Mouse (Mus musculus) activated CD4-positive, CD25-positive, alpha-beta regulatory T cell, adult 4 months (primary cell): ENCODE data around the gene Aox2. TPM values are rescaled to one million over a fixed set of nuclear protein-coding genes. Genes with fewer than 3 reads are reported as not detected.

Source experiments
- ATAC-seq: one replicate; pipeline ENCODE4 v1.8.0; 2017
- polyA plus RNA-seq, 2 experiments: library from polyadenylated mRNA; unstranded; fragments of 100-300 nt; shearing (Covaris generic); gene quantifications; one replicate each; pipeline ENCODE4 v1.2.1; 2017

Aox2 gene
- polyA plus RNA-seq: under 1 TPM; 0.05 to 0.13 TPM

DNA sequence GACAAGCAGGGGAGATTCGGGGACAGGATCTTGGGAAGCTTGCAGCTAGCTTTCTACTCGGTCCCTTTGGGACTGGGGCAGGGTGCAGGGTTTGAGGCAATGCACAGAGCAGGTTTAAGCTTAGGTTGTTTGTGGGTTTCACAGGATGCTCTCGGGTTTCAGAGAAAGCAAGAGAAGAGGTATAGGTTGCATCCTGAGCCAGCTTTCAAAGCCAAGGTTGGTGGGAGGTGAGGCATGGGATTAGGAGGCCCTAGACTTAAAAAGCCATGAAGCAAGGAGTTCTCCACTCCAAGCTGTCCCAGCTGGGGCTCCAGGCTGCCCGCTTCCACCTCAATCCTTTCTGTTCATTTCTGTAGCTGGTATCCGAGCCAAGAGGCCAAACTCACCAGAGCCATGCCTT, at the start of gene Aox2:
Gene Aox2 (plus strand): TSS at position 301 of the 400 bp plus-strand sequence.
- ATAC-seq: no peak

DNA sequence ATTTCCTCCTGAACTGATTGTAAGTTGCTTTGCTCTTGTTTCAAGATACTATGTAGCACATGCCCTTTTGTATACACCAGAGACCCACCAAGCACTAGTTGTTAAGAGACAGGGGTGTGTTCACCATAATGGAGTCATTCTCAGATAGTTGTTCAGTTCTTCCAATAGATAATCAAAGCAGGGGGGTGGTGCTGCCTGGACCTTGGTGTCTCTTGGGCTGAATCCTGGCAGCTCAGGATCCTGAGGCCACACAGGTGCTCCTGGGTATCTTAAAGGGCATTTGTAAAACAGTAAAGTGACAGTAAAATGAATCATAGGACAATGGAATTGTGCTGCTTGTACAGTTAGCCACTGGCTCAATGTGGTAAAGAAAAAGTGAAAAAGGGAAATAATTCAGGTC, 49.2 kb upstream of the Aox2 start:
- no peak for ATAC-seq

DNA sequence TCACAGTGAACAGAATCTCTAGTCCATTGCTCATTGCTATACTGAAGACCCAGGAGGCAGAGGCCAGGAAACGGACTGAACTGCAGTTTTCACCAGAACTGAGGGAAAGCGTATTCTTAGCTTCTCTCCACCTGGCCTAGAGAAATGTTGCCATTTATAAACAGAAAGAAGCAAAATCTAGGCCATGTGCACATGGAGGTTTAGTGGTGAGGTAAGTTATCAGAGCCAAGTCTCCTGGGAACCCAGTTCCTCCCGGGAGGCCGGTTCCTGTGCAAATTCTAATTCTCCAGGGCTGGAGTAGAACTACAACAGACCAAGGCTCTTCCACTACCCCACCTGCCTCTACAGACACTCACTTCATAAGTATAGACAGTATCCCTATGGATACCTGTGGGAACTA, 48.4 kb upstream of the Aox2 start:
- no peak for ATAC-seq

DNA sequence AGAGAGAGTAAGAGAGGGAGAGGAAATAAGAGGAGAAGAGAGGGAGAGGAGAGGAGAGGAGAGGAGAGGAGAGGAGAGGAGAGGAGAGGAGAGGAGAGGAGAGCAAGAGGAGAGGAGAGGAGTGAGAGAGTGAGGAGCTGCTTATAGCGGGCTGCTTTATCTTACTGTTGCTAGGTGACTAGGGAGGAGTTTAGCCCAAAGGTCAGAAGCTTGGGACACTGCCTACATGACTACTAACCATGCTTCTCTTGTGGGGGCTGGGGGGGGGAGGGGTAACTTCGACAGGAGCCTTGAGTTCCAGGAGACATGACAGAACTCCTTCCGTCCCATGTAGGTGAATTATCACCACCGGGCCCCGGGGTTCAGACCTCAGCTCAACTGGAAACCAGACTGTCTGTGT, 47.6 kb upstream of the Aox2 start:
- no peak for ATAC-seq

DNA sequence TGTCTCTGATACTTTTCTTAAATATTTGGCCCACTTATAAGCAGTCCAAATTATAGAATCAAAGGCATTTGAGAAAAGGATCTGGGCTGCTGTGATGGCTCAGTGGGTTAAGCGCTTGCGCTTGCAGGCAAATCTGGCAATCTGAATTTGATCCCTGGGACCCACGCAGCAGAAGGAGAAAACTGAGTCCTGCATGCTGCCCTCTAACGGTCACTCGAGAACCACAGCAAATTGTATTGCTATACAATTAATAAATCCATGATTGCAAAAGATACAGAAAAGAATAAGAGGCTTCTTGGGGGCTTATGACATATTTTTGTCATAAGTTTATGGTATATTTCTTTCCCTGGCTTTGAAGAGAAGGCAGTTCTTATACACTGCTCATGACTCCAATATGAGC, 42.7 kb upstream of the Aox2 start:
- no peak for ATAC-seq

DNA sequence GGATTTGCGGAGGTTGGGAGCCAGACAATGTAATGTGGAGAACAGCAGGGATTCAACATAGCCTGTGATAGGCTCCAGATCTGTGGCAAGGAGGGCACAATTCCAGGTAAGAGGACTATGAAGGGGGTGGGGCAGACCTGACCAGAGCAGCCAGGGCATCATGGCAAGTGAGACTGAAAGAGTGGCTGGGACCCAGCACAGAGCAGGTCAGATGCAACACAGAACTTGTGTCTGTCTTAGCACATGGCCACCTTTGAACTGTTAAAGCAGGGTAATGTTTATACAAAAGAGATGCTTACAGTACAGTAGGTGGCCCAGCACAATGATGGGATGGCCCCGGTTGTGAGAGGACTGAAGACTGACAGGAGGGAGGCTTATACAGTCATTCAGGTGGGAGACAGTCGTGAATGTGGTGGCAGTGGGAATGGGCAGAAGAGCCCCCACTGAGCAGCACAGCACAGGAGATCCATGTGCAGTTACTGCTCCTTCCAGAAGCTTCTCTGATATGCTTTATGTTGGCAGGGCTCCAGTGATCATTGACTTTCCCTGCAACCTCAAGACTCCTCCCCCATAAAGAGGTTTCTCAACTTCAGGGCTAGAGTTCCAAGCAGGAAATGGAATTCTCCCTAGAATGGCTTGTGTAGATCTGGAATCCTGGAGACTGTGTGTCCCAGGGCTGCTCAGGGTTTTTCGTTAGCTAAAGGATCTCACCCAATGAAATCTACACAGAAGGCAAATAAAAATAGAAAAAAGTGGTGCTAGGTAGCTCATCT, 40.4 kb upstream of the Aox2 start:
- ATAC-seq: no peak

DNA sequence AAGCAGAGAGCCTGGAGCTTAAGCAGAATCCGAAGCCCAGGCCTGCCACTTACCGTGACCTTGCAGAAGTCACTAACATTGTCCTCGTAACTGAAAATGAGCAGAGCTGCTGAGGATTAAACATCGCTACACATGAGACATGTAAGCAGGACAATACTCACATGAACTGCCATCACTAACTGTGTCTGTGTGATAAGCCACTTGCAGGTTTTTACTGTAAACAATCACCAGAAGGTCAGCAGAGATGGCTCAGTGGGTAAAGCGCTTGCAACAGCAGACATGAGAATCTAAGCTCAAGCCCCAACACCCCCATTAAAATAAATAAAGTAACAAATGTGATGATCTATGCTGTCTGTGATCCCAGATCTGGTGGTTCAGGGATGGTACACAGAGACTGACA, 39.7 kb upstream of the Aox2 start:
- no peak for ATAC-seq

DNA sequence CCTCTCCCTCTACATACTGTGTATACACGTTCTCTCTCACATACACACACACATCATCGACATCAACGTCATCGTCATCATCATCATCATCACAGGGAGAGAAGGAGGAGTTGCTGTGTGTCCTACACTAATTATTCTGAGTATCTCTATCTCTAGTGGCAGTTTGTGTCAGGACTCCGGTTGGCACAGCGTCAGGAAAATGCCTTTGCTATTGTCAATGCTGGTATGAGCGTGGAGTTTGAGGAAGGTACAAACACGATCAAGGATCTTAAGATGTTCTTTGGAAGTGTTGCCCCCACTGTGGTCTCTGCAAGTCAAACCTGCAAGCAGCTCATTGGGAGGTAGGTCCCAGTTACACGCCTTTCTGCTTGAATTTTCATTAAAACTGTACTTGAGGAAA, 39.2 kb upstream of the Aox2 start:
- no peak for ATAC-seq

DNA sequence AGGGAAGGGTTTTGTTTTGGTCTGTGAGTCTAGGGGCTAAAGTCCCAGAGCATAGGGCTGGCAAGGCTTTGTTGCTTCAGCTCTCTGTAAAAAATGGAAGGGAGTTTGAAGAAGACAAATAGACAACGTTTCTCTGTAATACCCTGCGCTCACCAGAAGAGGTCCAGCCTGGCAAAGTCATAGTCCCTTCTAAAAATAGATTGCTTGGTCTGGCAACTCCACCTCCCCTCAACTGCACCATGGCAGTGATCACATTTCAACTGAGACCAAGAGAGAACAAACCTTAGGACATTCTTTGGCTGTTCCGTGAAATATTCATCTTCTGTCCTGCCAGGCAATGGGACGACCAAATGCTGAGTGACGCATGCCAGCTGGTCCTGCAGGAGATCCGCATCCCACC, 37.8 kb upstream of the Aox2 start:
- no peak for ATAC-seq

DNA sequence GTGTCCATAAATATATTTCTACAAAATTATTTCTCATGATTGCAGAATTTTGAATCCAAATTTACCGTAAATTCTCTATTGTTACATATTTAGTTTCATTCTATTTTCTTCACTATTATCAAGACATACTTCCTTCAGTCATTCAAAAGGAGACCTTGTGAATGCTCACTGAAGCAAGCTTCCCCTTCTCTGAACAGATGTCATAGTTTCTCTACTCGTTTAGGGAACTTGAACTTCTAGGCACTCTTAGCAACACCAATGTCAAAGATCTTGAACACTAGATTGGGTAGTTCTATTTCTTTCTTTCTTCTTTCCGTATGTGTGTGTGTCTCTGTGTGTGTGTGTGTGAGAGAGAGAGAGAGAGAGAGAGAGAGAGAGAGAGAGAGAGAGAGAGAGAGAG, 33.6 kb upstream of the Aox2 start:
- no peak for ATAC-seq

DNA sequence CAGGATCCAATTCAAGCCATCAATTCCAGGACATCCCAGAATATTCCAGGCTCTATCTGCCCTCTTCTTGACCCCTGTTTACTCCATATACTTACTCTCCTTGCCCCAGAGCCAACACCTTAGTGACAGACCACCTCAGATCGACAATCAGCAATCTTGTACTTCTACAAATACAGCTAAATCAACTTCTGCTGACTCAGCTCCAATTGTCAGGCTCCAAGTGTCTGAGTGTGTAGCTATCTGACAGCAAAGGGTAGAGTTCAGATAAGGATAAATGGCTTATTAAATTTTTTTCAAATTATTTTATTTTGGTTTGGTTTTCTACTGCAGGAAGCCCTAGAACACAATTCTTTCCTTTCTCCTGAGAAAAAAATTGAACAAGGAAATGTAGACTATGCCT, 29.6 kb upstream of the Aox2 start:
- no peak for ATAC-seq

DNA sequence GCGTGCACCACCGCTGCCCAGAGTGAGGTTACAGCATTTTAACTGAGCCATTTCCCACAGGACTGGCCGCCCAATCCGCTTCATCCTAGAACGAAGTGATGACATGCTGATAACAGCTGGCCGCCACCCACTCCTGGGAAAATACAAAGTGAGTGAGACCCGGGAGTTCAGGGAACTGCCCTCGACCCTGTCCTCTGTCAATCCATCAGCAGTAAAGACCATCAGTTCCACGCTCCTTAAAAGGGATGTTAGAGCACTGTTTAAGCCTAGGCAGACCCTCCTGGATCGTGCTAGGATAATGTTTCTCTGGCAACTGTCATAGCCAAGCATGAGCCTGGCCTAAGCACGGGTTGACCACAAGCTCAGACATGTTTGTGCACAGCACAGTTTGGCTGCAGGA, 24.7 kb upstream of the Aox2 start:
- no peak for ATAC-seq

DNA sequence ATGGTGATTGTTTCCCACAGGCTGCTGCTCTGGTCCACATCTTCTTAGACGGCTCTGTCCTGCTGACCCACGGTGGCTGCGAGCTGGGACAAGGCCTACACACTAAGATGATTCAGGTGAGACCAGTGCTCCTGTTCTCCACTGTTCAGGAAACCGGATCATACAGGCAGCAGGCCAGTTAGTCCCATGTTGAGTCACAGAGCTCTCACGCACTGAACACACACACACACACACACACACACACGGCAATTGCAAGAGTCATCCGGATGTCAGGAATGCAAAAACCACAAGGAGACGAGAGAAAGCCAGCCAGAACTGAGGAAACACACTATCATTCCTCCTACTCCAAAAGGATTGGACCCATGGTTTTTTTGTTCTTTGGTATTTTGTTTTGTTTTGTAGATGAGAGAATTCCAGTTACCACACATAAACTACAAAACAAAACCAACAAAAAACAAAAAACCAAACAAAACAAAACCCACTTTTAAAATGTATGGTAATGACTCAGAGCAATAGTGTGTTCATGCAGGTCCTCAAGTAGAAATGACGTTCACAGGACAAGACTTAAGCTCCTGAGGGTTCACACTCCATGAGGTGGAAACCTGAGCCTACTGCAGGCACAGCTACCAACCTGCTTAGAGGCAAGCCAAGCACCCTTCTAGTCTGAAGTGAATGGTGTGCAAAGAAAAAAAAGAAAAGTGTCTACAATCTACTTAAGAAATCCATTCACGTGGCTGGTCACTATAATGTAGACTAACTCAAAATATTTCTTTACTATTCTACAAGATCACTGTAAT, 20.7 kb upstream of the Aox2 start:
- no peak for ATAC-seq

DNA sequence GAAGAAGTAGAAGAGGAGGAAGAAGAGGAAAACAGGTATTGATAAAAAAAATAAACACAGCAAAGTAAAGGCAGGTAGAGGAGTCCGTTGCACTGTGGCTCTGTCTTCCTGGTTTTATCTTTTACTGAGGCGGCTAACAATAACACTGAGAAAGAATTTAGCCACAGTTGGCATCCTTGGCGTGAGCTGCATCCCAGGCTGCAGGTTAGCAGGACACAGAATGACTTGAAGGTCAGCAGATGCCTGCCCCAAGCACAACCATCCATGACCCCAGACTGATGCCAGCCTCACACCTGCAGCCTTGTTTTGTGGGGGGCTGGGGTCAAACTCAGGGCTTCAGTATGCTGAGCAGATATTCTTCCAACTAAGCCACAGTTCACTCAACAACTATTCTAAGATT, 17.8 kb upstream of the Aox2 start:
- ATAC-seq: no peak

DNA sequence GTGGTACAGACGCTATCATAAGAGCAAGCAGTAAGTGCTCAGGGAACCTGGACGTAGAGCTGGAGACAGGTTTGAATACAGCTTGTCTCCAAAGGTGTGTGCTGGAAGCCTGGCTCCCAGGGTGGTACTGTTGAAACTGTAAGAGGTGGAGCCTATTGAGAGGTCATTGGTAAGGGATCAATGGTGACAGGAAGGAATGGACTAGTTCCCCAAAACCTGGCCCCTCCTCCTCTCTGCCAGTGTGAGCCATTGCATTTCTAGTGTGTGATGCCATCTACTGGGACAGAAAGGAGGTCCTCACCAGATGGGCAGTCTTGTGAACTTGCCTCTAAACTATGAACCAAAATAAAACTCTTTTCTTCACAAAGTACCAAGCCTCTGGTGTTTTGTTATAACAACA, 9.9 kb upstream of the Aox2 start:
- ATAC-seq: no peak

DNA sequence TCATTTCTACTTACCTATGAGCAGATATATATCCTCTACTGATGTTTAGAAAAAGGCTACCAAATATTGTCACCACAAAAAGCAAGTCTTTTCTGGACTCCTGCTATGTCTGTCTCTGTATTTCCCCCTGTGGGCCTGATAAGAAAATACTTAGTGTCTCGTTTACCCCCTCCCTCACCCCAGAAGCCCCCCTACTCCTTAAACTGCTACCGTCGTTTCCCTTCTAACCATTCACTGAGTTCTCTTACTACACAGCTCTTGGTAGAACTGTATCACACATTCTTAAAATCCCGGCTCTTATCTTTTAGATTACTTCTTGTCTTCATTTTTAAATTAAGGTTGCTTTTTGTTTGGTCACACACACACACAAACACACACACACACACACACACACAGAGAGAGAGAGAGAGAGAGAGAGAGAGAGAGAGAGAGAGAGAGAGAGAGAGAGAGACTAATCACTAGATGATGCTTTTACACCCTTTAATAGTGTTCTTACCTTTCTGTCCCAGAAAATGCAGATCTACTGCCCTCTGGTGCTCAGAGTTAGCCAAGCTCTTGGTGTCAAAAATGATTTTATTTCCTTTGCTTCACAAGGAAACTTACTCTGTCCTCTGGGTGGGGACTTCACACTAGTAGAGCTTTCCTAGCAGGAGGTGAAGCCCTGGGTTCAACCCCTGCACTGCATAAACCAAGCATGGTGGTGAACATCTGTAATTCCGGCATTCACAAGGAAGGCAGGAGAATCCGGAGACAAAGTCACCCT, 7.1 kb upstream of the Aox2 start:
- ATAC-seq: no peak

DNA sequence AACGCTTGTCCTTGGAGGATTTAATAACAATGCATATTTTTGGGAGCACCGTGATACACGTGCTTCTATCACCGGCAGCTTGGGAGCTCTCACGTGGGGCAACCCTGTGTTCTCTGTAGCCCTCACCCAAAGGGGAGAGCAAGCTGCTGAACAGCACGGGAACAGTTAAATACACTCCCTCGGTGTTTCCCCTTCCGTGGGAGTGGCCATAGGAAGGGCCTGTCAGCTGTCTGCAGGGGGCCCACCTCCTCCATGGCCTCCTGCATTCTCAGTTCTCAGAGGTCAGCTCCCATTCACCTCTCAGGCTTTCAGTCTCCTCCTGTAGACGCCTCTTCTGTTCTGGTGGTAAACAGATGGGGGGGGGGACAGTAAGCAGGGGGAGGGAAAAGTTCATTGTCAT, 2.2 kb upstream of the Aox2 start:
- ATAC-seq: no peak

DNA sequence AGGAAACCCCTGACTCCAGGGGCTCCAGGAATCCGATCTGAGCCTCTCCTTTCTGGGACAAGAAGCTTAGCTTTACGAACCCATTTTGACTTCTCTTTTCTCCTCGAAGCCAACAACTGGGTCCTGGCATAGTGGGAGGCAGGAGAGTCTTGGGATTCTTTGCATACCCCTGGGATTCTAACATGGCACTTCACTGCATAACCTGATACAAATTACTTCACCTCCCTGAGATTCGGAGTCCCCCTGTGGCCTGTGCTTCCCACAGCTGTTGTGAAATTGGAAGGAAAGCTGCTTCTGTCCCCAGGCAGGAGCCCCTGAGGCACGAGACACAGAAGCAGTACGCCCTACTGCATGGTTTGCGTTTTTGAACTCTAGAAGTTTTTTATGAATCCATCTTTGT, 387 bp downstream of the Aox2 start:
- ATAC-seq: no peak

DNA sequence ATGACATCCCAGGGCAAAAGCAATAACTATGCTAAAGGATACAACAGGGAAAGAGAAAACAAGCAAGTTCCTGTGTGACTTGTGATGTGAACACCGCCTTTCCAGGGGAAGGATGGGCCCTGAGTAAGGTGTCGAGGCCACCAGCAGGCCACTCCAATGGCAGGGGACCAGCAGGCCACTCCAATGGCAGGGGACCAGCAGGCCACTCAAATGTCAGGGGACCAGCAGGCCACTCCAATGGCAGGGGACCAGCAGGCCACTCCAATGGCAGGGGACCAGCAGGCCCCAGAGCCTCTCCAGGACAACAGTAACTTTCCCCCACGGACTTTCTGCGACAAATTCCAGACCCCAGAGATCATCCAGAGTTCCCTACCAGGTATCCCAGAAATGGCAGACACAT, 2.3 kb downstream of the Aox2 start:
- ATAC-seq: no peak

DNA sequence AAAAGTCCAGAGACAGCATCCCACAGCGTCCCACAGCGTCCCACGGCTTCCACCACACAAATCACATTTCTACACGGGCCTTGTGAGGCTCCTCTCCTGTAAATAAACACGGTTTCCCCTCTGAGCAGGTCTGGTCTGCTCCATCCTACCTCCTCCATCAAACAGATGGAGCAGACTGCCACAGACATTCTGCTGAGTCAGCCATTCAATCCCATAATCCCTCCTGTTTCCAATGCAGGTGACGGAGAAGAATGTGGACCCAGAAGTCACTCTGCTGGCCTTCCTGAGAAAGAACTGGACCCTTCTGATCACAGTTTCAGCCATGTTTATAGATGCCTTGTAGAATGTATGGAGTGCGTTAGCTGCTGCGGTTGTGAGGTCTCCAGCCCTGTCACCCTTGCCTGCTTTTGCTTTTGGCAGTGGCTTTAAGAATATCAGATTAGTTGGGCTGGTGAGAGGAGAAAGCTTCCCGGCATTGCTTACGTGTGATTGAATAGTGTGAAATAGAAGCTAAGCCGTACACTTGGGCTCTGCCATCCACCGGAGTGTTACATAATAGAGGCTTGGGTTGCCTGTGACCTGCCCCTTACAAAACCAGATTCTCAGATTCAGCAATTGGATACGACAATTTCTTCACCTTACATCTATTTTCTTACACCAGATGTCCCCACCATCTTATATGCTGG, 3.0 kb downstream of the Aox2 start:
- no peak for ATAC-seq

DNA sequence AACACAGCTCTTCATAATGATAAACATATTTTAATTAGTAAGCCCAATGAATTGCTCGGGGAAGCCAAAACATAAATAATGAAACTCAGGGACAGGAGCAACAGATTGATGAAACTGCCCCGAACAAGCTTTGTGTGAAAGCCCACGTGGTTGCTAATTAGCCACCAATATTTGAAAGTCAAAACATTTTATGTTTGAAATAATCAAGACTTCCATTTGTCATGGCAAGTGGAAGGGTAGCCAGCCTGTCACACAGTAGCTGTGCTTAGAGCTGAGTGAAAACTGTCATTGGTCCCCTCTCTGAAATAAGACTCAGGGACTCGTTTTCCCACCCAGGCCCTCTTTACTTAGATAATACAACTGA, 3.5 kb downstream of the Aox2 start:
- ATAC-seq: no peak

DNA sequence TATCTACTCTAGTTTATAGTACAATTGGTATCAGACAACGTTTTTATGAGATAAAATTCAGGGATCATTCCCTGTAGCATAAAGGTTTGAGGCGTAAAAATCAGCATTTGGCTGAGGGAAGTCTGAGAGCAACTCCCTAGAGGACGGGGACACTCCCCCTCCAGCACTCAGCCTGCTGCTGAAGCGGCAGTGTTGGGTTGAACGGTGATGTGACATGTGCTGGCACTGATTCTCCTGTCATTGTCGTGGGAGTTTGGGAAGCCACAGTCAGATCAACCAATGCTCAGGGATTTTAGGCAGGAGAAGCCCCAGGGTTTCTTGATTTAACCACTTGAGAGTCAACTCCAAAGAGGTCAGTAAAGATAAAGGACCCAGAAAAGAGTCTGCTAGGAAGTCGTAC, 6.4 kb downstream of the Aox2 start:
- ATAC-seq: no peak

DNA sequence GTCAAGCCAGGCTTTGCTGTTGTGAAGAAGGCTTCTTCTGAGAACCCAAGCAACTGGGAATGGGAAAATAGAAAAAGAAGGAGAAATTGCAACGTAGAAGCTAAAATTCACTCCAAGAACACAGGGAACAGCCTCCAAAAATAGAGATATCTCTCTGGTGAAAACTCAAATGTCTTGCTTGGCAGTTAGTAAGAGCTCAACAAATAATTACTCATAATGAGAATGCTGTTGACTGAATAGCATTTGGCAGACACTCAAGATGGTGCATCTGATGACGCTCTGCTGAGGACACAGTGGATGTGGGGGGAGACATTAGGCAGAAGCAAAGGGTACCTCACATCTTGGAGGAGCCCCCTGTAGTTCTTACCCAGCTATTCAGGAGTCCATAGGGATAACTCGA, 10.0 kb downstream of the Aox2 start:
- no peak for ATAC-seq
